Mouse (Mus musculus) heart, postnatal 0 days (tissue): Measurements from ENCODE around the gene Gpr22. TPM values are rescaled to one million over a fixed set of nuclear protein-coding genes. Genes with fewer than 3 reads are reported as not detected.

Experiments used
- ATAC-seq: fragments of 200-750 bp; cut with Nextera tagmentation; 2 replicates; pipeline ENCODE4 v1.8.0; 2017; ENCODE audit warnings: low read depth, moderate number of reproducible peaks, moderate library complexity; ENCODE audit not compliant: insufficient read depth
- DNase-seq: peaks from one replicate; pipeline ENCODE4 v3.0.0-alpha.2; 2016; ENCODE audit warnings: low spot score
- H3K27ac ChIP-seq: fragments of 300-500 bp; sonication (generic); 2 replicates; pipeline ENCODE4 v1.5.1; 2014; ENCODE audit warnings: low read depth, mild to moderate bottlenecking
- H3K27me3 ChIP-seq: fragments of 300-500 bp; sonication (generic); 2 replicates; pipeline ENCODE4 v1.6.1; 2014; ENCODE audit warnings: low read length, mixed read lengths; ENCODE audit not compliant: control insufficient read depth, insufficient read depth
- H3K36me3 ChIP-seq: fragments of 300-500 bp; sonication (generic); replicated peaks from 2 replicates; pipeline ENCODE4 v1.6.1; 2014; ENCODE audit warnings: low read length, mixed read lengths; ENCODE audit not compliant: control insufficient read depth, insufficient read depth
- H3K4me1 ChIP-seq: fragments of 300-500 bp; sonication (generic); 2 replicates; pipeline ENCODE4 v1.6.1; 2014; ENCODE audit warnings: antibody characterized with exemption; ENCODE audit not compliant: control insufficient read depth, insufficient read depth
- H3K4me2 ChIP-seq: fragments of 300-500 bp; sonication (generic); 2 replicates; pipeline ENCODE4 v1.6.1; 2014; ENCODE audit warnings: low read depth, mild to moderate bottlenecking, low read length, moderate library complexity
- H3K4me3 ChIP-seq: fragments of 300-500 bp; sonication (generic); 2 replicates; pipeline ENCODE4 v1.5.1; 2014; ENCODE audit warnings: low read depth, low read length
- H3K9ac ChIP-seq: fragments of 300-500 bp; sonication (generic); replicated peaks from 2 replicates; pipeline ENCODE4 v1.6.1; 2014; ENCODE audit warnings: low read depth, low read length, mixed read lengths
- H3K9me3 ChIP-seq: fragments of 300-500 bp; sonication (generic); replicated peaks from 2 replicates; pipeline ENCODE4 v1.6.1; 2016; ENCODE audit warnings: low read length; ENCODE audit not compliant: control insufficient read depth
- CTCF ChIP-seq: IDR thresholded peaks from 2 replicates; pipeline ENCODE4 v1.5.1; 2016; ENCODE audit warnings: antibody characterized with exemption, control low read depth, low read depth
- EP300 ChIP-seq: IDR thresholded peaks from 2 replicates; pipeline ENCODE4 v1.6.1; 2016; ENCODE audit warnings: antibody characterized with exemption, low read depth
- WGBS: fragments of 180-500 bp; shearing (Covaris S2); extraction: QIAGEN DNeasy Blood & Tissue Kit; methylation state at CpG from one replicate; pipeline ENCODE4 v1.1.7; 2014; 5-methylcytosine and 5-hydroxymethylcytosine counted together
- polyA plus RNA-seq: library from polyadenylated mRNA; unstranded; fragments of >200 nt; fragmentation: Nextera tagmentation; extraction: Ambion mirVana; gene quantifications from 2 replicates; pipeline ENCODE4 v1.2.1, GENCODE M21; 2015
- total RNA-seq: library from RNA; depleted of rRNA; stranded (reverse); fragments of >200 nt; gene quantifications from 2 replicates; pipeline ENCODE4 v1.2.3, GENCODE M21; 2014; ENCODE audit warnings: low replicate concordance

Gene Gpr22
- total and polyA plus RNA-seq, 2 experiments from 2014 or later = 14.0 to 16.0 TPM

GRCm38 (mm10) chr12:31719586-31720275, 6.0 kb upstream of the Gpr22 start:
- ATAC-seq (peak; percentile 63), DNase-seq (no peak)
- H3K4me1 ChIP-seq = peaks cover 7% of the 10 kb centered on the region
- WGBS = 75% methylated on average over 1 of the region's 1 CpGs
- no peak overlapping the region for H3K4me2 ChIP-seq
- H3K4me3 ChIP-seq = no peak overlapping the region
- H3K36me3 ChIP-seq = no peaks in the 10 kb centered on the region
- H3K27me3 ChIP-seq = no peaks in the 10 kb centered on the region
- no peak overlapping the region for H3K9ac ChIP-seq
- TF ChIP-seq CTCF (peak; percentile 68), EP300 (no peak)
- H3K9me3 ChIP-seq = no peaks in the 10 kb centered on the region
- peak overlapping the region; percentile 71; the same call in 1 of the 2 replicates for H3K27ac ChIP-seq

GRCm38 (mm10) chr12:31714070-31714469, 323 bp upstream of the Gpr22 start:
- H3K27ac ChIP-seq = peak overlapping the region; percentile 56; the same call in 1 of the 2 replicates
- TF ChIP-seq CTCF = no peak
- no peak for TF ChIP-seq EP300
- ATAC-seq (no peak), DNase-seq (peak; percentile 23)
- H3K9me3 ChIP-seq = no peaks in the 10 kb centered on the region
- H3K4me2 ChIP-seq = peak overlapping the region; percentile 68
- H3K27me3 ChIP-seq = no peaks in the 10 kb centered on the region
- H3K9ac ChIP-seq = peak overlapping the region; percentile 71; the same call in 1 of the 2 replicates
- no peaks in the 10 kb centered on the region; the same call in 1 of the 2 replicates for H3K4me1 ChIP-seq
- peak overlapping the region; percentile 52 for H3K4me3 ChIP-seq
- 0 out of 2 replicates have a peak, but pooled peaks cover 2% of the 10 kb centered on the region for H3K36me3 ChIP-seq
- WGBS = 81% methylated on average over 3 of the region's 3 CpGs

GRCm38 (mm10) chr12:31712727-31713126, 1.0 kb downstream of the Gpr22 start:
- ATAC-seq = no peak

GRCm38 (mm10) chr12:31712233-31712632, 1.5 kb downstream of the Gpr22 start:
- H3K4me3 ChIP-seq = peak overlapping the region; percentile 52

More at GRCm38 (mm10) chr12:31712727-31713126, 1.0 kb downstream of the Gpr22 start:
- Histone ChIP-seq H3K9me3 (no peaks in the 10 kb centered on the region), H3K4me3 (peak overlapping the region; percentile 52), H3K4me2 (peak overlapping the region; percentile 68), H3K9ac (0 out of 2 replicates have a peak overlapping the region, but pooled peaks have one; percentile 30), H3K4me1 (peaks cover under 1% of the 10 kb centered on the region; the same call in 1 of the 2 replicates), H3K27ac (no peak overlapping the region), H3K36me3 (0 out of 2 replicates have a peak, but pooled peaks cover 2% of the 10 kb centered on the region), H3K27me3 (no peaks in the 10 kb centered on the region)
- TF ChIP-seq EP300 = no peak
- no peak for TF ChIP-seq CTCF
- 57% methylated on average over 4 of the region's 4 CpGs for WGBS
- DNase-seq = no peak

GRCm38 (mm10) chr12:31709665-31710064, 4.1 kb downstream of the Gpr22 start:
- H3K9me3 ChIP-seq = no peaks in the 10 kb centered on the region
- H3K4me3 ChIP-seq = no peak overlapping the region
- TF ChIP-seq EP300 (no peak), CTCF (no peak)
- WGBS = 52% methylated on average over 6 of the region's 6 CpGs
- H3K4me2 ChIP-seq = peak overlapping the region; percentile 22; the same call in 1 of the 2 replicates
- H3K4me1 ChIP-seq = peaks cover 7% of the 10 kb centered on the region; the same call in 1 of the 2 replicates
- H3K36me3 ChIP-seq = 0 out of 2 replicates have a peak, but pooled peaks cover 2% of the 10 kb centered on the region
- DNase-seq (no peak), ATAC-seq (no peak)
- H3K27me3 ChIP-seq = no peaks in the 10 kb centered on the region
- no peak overlapping the region for H3K9ac ChIP-seq
- peak overlapping the region; percentile 39; the same call in 1 of the 2 replicates for H3K27ac ChIP-seq

More at GRCm38 (mm10) chr12:31712233-31712632, 1.5 kb downstream of the Gpr22 start:
- Histone ChIP-seq H3K4me2 (peak overlapping the region; percentile 68), H3K36me3 (0 out of 2 replicates have a peak, but pooled peaks cover 2% of the 10 kb centered on the region), H3K27me3 (no peaks in the 10 kb centered on the region), H3K27ac (no peak overlapping the region), H3K9ac (peak overlapping the region; percentile 30; the same call in 1 of the 2 replicates), H3K4me1 (peaks cover 4% of the 10 kb centered on the region; the same call in 1 of the 2 replicates), H3K9me3 (no peaks in the 10 kb centered on the region)
- DNase-seq (no peak), ATAC-seq (no peak)
- TF ChIP-seq CTCF = no peak
- TF ChIP-seq EP300 = no peak
- 17% methylated on average over 5 of the region's 5 CpGs for WGBS
